Mouse (Mus musculus): Measurements from ENCODE around the gene Ltb4r2.
"Not testable (repeated sequence)": the region's sequence is repeated elsewhere in the genome, so short reads cannot be mapped to it uniquely, and the experiment has no call there.

Ltb4r2 gene

GRCm38 (mm10) chr14:55737086-55737687 is 24.0 kb upstream of the Ltb4r2 start:
- in situ Hi-C loops (cut with MboI, MseI): no loop called here

GRCm38 (mm10) chr14:55743711-55744110 is 17.5 kb upstream of the Ltb4r2 start:
- in situ Hi-C loops (cut with MboI, MseI): loop anchor here (5.0 to 10.0 kb wide), 2 partner anchors 61 to 179 kb away; partner anchors contain the start of genes A730061H03Rik, Dcaf11 and Tinf2

GRCm38 (mm10) chr14:55745180-55745860 is 15.9 kb upstream of the Ltb4r2 start, which contains the start of the genes Dhrs1 and Nop9:
TSS of gene Dhrs1 (minus strand) at chr14:55745690.
TSS of gene Nop9 (plus strand) at chr14:55745693.
- in situ Hi-C loops (cut with MboI, MseI): loop anchor here (10.0 kb wide), 1 partner anchor 181 kb away; the partner anchor contains the start of genes A730061H03Rik and Dcaf11

DNA sequence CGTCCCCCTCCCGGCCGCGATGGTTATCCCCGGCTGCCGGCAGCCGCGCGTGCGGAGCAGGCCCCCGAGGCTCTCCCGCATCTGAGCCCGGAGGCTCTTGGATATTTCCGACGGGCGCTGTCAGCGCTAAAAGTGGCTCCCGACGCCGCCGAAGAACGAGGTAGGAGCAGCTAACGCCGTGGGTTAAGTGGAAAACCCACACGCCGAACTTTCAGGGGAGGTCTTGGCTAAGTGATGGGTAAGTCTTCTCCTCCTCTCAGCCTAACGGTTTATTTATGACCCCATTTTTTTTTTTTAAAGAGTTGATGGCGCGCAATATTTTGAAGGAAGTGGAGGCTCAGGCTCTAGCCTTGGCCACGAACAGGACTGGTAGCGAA is 15.4 kb upstream of the Ltb4r2 start:
- in situ Hi-C loops (cut with MboI, MseI): loop anchor here (10.0 kb wide), 1 partner anchor 181 kb away; the partner anchor contains the start of genes A730061H03Rik and Dcaf11

- in situ Hi-C loops (cut with MboI, MseI): loop anchor here (10.0 kb wide), 1 partner anchor 182 kb away; the partner anchor contains the start of genes A730061H03Rik and Dcaf11
Observed at GRCm38 (mm10) chr14:55747051-55747847, 14.0 kb upstream of the Ltb4r2 start.

DNA sequence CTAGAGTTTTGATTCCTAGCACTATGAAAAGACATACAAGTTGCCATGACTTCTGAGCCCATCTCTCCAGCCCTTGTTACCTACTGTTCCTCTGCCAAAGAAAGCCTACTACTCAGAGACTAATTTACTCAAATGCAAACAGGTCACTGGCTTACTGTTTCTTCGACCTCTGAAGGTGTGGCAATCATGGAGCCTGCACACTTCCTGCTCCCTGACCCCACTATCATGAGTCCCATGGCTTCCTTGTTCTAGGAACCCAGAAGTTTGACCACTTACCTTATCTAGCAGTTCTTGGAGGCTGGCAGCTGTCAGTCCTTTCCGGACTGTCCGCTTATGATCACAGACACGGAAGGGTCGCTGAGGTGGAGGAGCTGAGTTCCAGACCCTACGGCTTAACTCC is 3.7 kb upstream of the Ltb4r2 start:
- in situ Hi-C loops (cut with MboI, MseI): no loop called here

DNA sequence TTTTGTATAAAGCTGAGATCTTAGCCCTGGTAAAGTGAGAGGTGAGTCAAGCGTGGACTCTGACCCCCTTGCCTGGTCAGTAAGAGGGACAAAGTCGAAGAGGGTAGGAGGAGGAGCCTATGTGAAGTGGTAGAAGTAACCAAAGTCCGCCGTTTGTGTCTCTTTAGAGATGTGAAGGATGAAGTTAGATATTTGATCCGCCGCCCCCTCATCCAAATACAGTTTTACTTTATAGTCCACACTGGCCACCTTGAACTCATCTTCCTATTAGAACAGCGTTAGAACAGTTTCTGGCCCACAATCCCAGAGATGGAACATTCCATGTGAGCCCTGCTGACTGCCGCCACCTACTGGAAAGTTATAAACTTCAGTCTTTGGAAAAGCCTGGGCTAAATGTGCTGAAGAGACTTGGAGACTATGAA is 2.9 kb upstream of the Ltb4r2 start, which contains the start of gene Cideb:
Cideb (minus strand) TSS at position 96 of the 422 bp plus-strand sequence.
- in situ Hi-C loops (cut with MboI, MseI): no loop called here

DNA sequence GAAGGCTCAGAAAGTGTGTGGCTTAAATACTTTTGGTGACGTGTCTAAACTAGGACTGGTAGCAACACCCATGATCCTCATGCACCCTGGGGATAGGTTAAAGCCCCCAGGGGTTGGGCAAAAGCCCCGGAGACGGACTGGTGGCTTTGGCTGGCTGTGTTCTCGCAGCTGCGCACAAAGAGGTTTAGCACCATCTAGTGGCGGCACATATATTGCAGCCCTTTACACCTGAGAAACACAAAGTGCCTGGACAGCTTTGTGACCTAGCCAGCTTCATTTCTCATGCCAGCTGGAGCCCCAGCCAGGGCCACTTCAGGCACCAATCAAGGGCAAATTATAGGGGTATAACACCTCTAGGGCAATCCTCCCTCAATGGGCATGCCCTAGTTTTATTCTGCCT is 1.1 kb upstream of the Ltb4r2 start:
- in situ Hi-C loops (cut with MboI, MseI): not testable (repeated sequence)

DNA sequence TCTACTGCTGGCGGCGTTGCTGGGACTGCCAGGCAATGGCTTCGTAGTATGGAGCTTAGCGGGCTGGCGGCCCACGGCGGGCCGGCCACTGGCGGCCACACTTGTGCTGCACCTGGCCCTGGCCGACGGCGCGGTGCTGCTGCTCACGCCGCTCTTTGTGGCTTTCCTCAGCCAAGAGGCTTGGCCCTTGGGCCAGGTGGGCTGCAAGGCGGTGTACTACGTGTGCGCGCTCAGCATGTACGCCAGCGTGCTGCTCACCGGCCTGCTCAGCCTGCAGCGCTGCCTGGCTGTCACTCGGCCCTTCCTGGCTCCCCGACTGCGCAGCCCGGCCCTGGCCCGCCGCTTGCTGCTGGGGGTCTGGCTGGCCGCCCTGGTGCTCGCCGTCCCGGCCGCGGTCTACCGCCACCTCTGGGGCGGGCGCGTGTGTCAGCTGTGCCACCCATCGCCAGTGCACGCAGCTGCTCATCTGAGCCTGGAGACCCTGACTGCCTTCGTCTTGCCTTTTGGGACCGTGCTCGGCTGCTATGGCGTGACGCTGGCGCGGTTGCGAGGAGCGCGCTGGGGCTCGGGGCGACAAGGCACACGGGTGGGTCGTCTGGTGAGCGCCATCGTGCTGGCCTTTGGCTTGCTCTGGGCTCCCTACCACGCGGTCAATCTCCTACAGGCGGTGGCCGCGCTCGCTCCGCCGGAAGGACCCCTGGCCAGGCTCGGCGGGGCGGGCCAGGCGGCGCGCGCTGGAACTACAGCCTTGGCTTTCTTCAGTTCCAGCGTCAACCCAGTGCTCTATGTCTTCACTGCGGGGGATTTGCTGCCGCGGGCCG is 983 bp downstream of the Ltb4r2 start:
- in situ Hi-C loops (cut with MboI, MseI): no loop called here

- in situ Hi-C loops (cut with MboI, MseI): no loop called here
Observed at GRCm38 (mm10) chr14:55763166-55763565, 1.9 kb downstream of the Ltb4r2 start.

- in situ Hi-C loops (cut with MboI, MseI): no loop called here
Observed at GRCm38 (mm10) chr14:55765696-55766095, 4.5 kb downstream of the Ltb4r2 start, which contains the start of gene Ltb4r1. TSS of gene Ltb4r1 (plus strand) at chr14:55765962.

DNA sequence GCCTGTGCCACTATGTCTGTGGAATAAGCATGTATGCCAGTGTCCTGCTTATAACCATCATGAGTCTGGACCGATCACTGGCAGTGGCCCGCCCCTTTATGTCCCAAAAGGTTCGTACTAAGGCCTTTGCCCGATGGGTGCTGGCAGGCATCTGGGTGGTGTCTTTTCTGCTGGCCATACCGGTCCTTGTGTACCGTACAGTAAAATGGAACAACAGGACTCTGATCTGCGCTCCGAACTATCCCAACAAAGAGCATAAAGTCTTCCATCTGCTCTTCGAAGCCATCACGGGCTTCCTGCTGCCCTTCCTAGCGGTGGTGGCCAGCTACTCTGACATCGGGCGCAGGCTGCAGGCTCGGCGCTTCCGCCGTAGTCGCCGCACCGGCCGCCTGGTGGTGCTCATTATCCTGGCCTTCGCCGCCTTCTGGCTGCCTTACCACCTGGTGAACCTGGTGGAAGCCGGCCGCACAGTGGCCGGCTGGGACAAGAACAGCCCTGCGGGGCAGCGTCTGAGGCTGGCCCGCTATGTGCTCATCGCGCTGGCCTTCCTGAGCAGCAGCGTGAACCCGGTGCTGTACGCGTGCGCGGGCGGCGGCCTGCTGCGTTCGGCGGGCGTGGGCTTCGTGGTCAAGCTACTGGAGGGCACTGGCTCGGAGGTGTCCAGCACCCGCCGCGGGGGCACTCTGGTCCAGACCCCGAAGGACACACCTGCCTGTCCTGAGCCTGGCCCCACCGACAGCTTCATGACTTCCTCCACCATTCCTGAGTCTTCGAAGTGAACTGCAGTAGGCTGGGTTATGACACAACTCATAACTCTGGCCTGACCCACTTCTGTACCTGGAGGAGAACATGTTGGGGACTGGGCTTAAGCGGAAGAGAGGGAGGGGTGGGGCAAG is 6.5 kb downstream of the Ltb4r2 start:
- in situ Hi-C loops (cut with MboI, MseI): no loop called here

GRCm38 (mm10) chr14:55768555-55768954 is 7.3 kb downstream of the Ltb4r2 start:
- in situ Hi-C loops (cut with MboI, MseI): no loop called here

DNA sequence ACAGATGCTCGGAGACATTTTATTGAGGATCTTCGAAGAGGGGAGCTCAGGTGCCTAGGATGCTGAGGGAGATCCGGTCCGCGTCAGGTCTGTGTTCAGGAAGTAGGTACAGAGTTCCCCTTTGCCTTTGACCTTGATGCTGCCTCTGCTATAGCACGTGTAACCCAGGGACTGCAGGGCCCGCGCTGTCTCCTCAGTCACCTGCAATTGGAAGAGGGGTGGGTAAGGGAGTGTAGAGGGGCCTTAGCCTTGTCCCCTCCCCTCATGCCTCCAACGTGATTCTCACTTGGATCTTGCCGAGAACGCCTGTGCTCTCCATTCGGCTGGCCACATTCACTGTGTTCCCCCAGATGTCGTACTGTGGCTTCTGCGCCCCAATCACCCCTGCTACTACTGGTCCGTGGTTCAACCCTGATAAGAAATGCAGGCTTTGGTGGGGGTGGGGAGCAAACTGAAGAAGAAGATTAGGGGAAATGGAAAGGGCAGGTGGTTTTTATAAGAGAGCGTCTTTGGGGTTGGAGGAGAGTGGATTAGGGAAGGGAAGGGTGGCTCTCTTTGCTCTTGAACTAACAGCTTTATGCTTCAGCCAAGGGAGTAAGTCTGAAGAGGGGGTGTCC is 8.0 kb downstream of the Ltb4r2 start:
- in situ Hi-C loops (cut with MboI, MseI): no loop called here

GRCm38 (mm10) chr14:55776711-55777110 is 15.5 kb downstream of the Ltb4r2 start:
- in situ Hi-C loops (cut with MboI, MseI): loop anchor here (5.0 kb wide), 1 partner anchor 86 kb away; no protein-coding TSS in a partner anchor

DNA sequence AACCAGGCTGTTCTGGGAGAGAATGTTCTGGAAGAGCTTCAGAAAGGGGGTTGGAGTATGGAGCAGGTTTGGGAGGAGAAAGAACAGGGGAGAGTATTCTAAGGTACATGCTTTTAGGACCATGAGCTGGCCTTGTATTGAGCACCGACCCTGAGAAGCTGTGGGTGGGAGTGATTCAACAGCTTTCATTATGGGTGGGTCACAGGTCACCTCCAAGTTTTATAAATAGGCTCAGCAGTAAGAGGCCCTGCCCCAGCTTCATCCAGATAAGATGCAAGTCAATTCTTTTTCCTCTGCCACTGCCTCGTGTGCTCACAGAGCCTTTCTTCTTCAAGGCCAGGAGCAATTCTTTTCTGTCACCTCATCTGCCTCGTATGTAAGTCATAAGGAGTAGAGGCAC is 15.9 kb downstream of the Ltb4r2 start:
- in situ Hi-C loops (cut with MboI, MseI): loop anchor here (5.0 kb wide), 1 partner anchor 85 kb away; no protein-coding TSS in a partner anchor

DNA sequence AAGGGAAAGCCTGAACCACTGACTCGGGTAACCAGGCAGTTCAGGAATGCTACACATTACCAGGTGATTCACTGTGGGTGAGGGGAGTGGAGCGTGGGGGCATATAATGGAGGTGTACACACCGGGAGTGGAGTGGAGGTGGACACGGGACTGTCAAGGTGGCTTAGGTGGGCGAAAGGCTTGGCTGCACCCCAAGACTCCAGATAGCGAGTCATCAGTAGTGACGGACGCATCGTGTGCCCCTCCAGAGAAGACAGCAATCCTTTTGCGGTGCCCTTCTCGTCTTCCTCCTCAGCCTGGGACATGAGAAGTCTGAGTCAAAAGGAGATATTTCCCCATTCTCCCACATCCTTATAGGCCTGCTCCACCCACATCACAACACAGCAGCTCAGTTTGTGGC is 16.6 kb downstream of the Ltb4r2 start:
- in situ Hi-C loops (cut with MboI, MseI): loop anchor here (5.0 kb wide), 1 partner anchor 84 kb away; no protein-coding TSS in a partner anchor

- in situ Hi-C loops (cut with MboI, MseI): loop anchor here (5.0 kb wide), 1 partner anchor 84 kb away; no protein-coding TSS in a partner anchor
Observed at GRCm38 (mm10) chr14:55778686-55779085, 17.5 kb downstream of the Ltb4r2 start.

DNA sequence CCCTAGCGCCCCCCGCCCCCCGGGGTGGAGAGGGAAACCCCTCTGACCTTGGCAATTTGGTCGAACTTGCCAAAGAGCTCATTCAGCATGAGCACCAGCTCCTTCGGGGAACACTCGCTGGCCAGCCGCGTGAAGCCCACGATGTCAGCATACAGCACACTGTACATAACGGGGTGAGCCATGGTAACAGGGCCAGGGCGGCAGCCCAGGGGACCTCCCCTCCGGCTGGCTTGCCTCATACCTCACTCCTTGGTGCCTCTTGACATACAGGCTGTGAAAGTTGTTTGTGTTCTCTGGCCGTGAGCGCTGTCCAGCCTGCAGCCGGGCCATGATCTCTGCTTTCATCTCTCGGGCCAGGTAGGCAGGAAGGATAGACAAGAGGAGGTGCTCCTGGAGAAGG is 18.4 kb downstream of the Ltb4r2 start:
- in situ Hi-C loops (cut with MboI, MseI): loop anchor here (5.0 kb wide), 1 partner anchor 83 kb away; no protein-coding TSS in a partner anchor

Measured in T-helper 2 cell (primary cell).